Mouse (Mus musculus): Measurements from ENCODE around the gene Satb2. TPM values are rescaled to one million over a fixed set of nuclear protein-coding genes. Genes with fewer than 3 reads are reported as not detected.

Gene Satb2
- 10 to 100 TPM; 79.1 to 88.5 TPM for total RNA-seq (2021)
- long read RNA-seq, experiment 1, full-length matches to known transcripts, result 2 of 26 reads
- long read RNA-seq, experiment 1, partial matches to known transcripts, result 11 of 26 reads
- long read RNA-seq, experiment 1, other reads (novel, unspliced or antisense), result 13 of 26 reads
- long read RNA-seq, experiment 2, partial matches to known transcripts, result 7 of 20 reads
- long read RNA-seq, experiment 2, other reads (novel, unspliced or antisense), result 13 of 20 reads

DNA sequence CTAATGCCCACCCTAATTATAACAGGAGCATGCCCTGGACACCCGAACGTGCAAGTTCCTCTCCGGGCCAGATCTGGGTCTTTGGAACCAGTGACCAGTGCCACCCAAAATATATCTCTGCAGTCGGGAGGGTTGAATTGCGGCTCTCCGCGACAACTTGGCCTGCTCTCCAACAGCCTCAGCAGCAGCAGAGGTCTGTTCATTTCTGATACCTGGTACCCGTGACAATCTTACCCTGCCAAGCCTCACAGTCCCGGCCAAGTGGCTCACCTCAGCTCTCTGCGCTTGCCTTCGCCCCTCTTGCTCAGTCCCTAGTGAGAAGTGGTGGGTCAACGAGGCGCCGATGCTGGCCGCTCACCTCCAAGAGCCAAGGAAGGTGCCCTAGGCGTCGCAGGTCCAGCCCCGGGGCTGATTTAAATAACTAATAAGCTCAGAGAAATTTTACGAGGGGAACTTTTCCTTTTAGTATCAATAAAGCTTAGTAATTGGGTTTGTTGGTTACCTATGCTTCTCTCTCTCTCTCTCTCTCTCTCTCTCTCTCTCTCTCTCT, at the start of gene Satb2:
Gene Satb2, minus strand, starts transcription at position 500 of the 550 bp plus-strand sequence.
- DNase-seq (ENCODE audit: low spot score in 2 of 2), result peak in 1 of 2 experiments; percentile 13

GRCm38 (mm10) chr1:57018941-57019340, 40.5 kb upstream of the Satb2 start:
- no peak for DNase-seq (ENCODE audit: low spot score in 2 of 2)

GRCm38 (mm10) chr1:57013856-57014255, 35.4 kb upstream of the Satb2 start:
- no peak for DNase-seq (ENCODE audit: low spot score in 2 of 2)

GRCm38 (mm10) chr1:57009171-57009570, 30.7 kb upstream of the Satb2 start:
- DNase-seq (ENCODE audit: low spot score in 2 of 2), result no peak

- no peak for DNase-seq (ENCODE audit: low spot score in 2 of 2)
Observed at GRCm38 (mm10) chr1:56995041-56995440, 16.6 kb upstream of the Satb2 start.

DNA sequence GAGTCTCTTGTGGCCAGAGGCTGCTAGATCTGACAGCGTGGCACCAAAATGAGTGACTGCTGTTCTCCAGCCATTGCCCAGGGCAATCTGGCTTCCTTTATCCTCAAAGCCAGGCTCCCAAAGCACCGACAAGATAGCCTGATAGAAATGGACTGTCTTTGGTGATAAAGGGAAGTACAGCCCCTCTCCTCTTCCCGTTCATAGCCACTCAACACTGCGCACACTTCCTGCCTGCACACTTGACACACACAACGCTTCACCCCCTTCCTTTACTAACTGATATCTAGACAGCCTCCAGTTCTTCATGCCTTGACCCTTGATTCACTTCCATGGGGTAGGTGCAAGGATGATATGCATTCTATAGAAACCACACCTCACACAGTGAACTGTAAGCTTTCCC, 13.9 kb upstream of the Satb2 start:
- DNase-seq (ENCODE audit: low spot score in 2 of 2), result no peak

- no peak for DNase-seq (ENCODE audit: low spot score in 2 of 2)
Observed at GRCm38 (mm10) chr1:56991613-56992012, 13.2 kb upstream of the Satb2 start.

DNA sequence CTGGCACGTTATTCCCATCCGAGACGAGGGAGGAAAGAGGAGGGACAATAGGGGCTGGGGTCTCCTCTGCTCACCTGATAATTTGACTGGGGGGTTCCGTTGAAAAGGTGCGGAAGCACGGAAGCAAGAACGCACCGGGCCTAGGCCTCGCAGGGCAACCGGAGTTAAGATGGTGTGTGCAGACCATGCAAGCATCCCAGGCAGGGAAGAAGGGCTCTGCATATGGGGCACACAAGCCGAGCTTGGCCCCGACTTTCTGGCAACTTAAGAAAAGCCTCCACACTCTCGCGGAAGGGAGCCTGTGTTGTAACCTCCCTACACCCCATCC, 6.0 kb upstream of the Satb2 start:
- no peak for DNase-seq (ENCODE audit: low spot score in 2 of 2)

DNA sequence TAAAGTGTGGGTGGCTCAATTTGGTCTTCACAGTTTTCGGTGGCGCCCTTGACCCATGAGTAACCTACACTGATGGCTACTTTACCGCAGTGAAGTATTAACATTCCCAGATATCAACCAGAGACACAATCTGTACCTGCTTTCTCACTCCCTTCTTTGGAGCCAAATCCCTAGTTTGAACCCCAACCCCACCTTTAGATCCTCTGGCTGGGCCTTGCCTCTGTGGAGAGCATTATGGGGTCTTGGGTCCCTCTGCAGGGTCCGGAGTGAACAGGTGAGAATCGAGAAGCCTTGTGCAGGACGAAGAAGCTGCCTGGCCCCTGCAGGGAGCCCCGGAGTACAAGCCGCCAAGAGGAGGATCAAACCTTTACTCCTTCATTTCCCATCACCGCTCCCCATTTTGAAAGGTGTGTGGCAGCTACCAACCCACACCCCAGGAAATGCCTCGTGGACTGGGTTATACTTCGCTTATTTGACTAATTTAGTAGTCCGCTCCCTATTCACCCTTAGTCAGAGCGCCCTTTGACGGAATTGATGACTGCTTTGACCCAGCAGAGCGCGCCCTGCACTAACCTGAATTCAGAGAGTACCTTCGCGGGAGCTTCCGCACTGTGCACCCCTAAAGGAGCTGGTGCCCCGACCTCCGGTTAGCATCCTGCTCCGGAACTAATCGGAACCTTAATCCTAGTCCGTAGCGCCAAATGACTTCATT, 5.5 kb upstream of the Satb2 start:
- no peak for DNase-seq (ENCODE audit: low spot score in 2 of 2)

DNA sequence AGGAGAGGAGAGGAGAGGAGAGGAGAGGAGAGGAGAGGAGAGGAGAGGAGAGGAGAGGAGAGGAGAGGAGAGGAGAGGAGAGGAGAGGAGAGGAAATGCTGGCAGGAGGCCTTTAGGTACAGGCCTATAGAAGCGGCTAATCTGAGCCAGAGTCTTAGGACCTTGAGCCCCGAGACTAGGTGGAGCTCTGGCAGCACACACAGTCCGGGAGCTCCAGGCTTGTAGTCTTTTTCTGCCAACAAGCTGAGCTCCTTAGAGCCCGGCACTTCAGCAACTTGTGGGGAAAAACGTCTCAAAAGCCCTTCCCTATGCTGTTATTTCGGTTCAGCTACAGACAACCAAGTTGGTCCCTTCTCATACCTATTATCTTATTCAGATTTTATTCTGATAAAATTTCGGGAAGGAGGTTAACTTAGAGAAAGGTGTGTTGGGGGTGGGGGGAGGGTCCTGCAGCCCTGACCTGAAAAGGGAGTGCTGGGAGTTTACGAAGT, 4.7 kb upstream of the Satb2 start:
- DNase-seq (ENCODE audit: low spot score in 2 of 2), result no peak

- DNase-seq (ENCODE audit: low spot score in 2 of 2), result no peak
Observed at GRCm38 (mm10) chr1:56982631-56983030, 4.2 kb upstream of the Satb2 start.

DNA sequence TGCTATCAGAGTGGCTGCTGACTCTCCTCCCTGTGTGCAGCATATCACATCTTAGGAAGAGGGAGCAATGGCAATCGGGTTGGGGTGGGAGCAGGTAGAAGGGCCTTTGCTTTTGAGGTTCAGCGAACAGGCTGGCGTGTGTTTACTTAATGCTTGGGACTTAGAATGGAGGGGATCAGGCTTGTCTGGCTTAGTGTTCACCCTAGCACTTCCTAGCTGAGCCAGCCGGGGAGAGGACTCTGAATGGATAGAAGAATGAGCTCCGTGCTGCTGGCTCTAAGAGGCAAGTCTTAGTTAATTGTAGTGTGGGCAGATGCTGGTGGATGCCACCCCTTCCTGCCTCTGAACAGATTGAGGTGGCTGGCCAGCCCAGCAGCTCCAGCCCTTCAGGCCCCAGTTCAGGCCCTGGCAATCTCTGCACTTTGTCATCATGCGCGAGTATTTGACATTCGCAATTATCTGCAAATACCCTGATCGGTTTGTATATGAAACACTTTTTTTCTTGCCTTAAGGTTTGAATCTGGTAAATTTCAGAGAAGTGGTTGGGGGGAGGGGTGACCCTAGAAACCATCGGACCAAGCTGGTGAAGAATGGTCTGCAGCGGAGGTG, 3.6 kb upstream of the Satb2 start:
- no peak for DNase-seq (ENCODE audit: low spot score in 2 of 2)

GRCm38 (mm10) chr1:56981508-56981907, 3.1 kb upstream of the Satb2 start:
- no peak for DNase-seq (ENCODE audit: low spot score in 2 of 2)

- DNase-seq (ENCODE audit: low spot score in 2 of 2), result no peak
Observed at GRCm38 (mm10) chr1:56980631-56981275, 2.3 kb upstream of the Satb2 start.

- no peak for DNase-seq (ENCODE audit: low spot score in 2 of 2)
Observed at GRCm38 (mm10) chr1:56979531-56980395, 1.3 kb upstream of the Satb2 start.

DNA sequence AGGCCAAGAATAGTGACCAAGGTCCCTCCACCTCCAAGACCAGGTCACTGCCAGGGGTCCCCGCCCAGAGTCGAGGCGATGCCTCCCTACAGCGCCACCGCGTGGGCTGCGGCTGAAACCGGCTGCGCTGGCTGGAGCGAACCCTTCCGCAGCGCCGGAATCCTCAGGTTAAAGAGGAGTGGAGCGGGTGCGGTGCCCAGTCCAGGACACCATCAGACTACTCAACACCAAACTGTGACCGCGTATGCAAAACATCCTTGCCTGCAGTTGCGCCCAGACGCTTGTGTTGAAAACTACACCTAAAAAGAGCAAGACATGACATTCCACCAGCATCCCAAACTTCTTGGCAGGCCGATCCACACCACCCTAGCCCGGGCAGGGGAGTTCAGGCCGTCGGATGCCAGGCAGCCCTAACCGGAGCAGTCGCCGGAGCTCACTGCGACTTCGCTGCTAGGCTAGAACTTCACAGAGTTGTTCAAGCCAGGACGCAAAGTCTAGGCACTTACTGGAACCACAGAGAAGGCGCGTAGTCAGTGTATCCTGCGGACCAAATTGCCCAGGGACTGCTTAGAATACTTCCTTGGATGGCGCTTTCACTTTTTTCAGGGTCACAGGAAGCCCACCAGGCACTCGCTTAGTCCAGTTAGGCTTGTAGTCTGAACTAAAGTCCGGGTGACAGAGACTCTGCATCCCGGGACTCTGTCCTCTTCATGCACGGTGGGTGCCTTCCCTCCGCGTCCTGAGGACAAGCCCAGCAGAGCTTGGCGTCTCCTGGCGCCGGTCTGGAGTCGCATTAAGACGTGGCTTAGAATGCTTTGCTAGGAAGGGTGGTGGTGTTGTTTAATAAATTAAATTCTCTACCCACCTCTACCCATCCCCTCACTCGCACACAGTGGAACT, 999 bp downstream of the Satb2 start:
- peak; percentile 74 to 75 for DNase-seq (ENCODE audit: low spot score in 2 of 2)

DNA sequence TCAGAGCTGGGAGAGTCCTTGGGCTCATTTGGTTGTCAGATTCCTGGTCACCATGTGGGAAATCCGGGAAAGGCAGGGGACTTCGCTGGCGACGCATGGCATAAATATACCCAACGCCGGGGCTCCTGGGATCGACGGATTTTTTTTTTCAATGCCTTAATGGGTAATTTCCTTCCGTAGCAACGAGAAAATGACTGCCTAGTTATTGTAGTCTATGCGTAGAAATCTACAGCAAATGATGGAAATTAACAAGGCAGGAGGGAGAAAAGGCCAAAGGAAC, 1.7 kb downstream of the Satb2 start:
- DNase-seq (ENCODE audit: low spot score in 2 of 2), result no peak

DNA sequence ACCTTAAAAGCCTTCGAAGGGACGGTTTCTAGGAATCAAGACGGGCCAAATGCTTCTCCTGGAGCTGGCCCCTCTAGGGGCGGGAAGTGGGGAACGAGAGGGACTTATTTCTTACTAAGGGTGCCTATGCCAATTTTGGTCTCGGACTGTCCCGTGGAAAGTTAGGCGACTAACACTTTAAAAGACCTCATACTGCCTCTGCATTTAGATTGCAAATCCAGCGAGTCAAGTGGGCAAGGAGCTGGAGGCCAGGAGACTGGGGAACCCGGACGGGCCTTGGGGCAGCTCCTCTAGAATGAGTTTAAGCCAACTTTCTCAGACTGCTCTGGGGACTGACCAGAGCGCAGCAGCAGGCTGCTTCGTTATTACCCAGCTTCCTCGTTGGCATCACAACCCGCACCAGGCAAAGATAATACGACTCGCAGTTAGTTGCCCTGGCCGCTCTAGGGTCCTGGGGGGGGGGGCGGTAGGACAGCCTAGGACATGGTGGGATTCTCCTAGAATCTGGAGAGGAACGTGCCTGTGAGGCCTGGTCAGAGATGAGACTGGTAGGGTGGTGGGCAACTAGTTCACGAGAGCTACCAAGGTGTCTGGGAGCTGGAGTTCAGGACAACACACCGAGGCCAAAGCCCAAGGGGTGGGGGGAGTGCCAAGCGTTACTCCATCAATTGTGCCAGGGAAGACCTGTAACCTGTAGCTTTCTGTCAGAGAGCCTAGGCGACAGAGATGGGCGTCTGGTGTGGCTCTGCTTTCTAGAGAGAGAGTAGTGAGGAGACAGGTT, 2.2 kb downstream of the Satb2 start:
- DNase-seq (ENCODE audit: low spot score in 2 of 2), result no peak

- DNase-seq (ENCODE audit: low spot score in 2 of 2), result no peak
Observed at GRCm38 (mm10) chr1:56975546-56975945, 2.9 kb downstream of the Satb2 start.

Data from left cerebral cortex, adult 18-20 months (tissue).